Mouse (Mus musculus) urinary bladder, postnatal 25 days (tissue): Measurements from ENCODE around the gene Tnfrsf9.

Source experiments
- DNase-seq: peaks from one replicate; pipeline ENCODE4 v3.0.0; 2022; ENCODE audit warnings: low spot score

Tnfrsf9 gene

GRCm38 (mm10) chr4:150927789-150928188 lies 13.4 kb downstream of the Tnfrsf9 start:
- no peak for DNase-seq

GRCm38 (mm10) chr4:150933503-150933902 lies 19.1 kb downstream of the Tnfrsf9 start:
- DNase-seq = no peak

GRCm38 (mm10) chr4:150937293-150938062 lies 23.1 kb downstream of the Tnfrsf9 start:
- DNase-seq = peak; percentile 25

GRCm38 (mm10) chr4:150938063-150938452 lies 23.7 kb downstream of the Tnfrsf9 start:
- DNase-seq = no peak

- no peak for DNase-seq
Measured at GRCm38 (mm10) chr4:150939991-150940651, 25.8 kb downstream of the Tnfrsf9 start.

GRCm38 (mm10) chr4:150944707-150945106 lies 30.3 kb downstream of the Tnfrsf9 start:
- DNase-seq = no peak

GRCm38 (mm10) chr4:150950972-150951371 lies 36.6 kb downstream of the Tnfrsf9 start:
- no peak for DNase-seq

- no peak for DNase-seq
Measured at GRCm38 (mm10) chr4:150956369-150957105, 42.2 kb downstream of the Tnfrsf9 start.

GRCm38 (mm10) chr4:150957106-150957458 lies 42.7 kb downstream of the Tnfrsf9 start:
- no peak for DNase-seq

GRCm38 (mm10) chr4:150958536-150958935 lies 44.2 kb downstream of the Tnfrsf9 start:
- no peak for DNase-seq

- no peak for DNase-seq
Measured at GRCm38 (mm10) chr4:150962231-150962630, 47.9 kb downstream of the Tnfrsf9 start.

GRCm38 (mm10) chr4:150963711-150964110 lies 49.3 kb downstream of the Tnfrsf9 start:
- no peak for DNase-seq

GRCm38 (mm10) chr4:150964635-150965554 lies 50.5 kb downstream of the Tnfrsf9 start:
- peak; percentile 88 for DNase-seq

GRCm38 (mm10) chr4:150965555-150965951 lies 51.2 kb downstream of the Tnfrsf9 start:
- no peak for DNase-seq

- peak; percentile 67 for DNase-seq
Measured at GRCm38 (mm10) chr4:150966556-150966955, 52.2 kb downstream of the Tnfrsf9 start.

- no peak for DNase-seq
Measured at GRCm38 (mm10) chr4:150968956-150969355, 54.6 kb downstream of the Tnfrsf9 start.

GRCm38 (mm10) chr4:150973264-150973663 lies 58.9 kb downstream of the Tnfrsf9 start:
- no peak for DNase-seq

- DNase-seq = no peak
Measured at GRCm38 (mm10) chr4:150975145-150975544, 60.8 kb downstream of the Tnfrsf9 start.

- DNase-seq = no peak
Measured at GRCm38 (mm10) chr4:150978156-150978910, 64.0 kb downstream of the Tnfrsf9 start.

- no peak for DNase-seq
Measured at GRCm38 (mm10) chr4:150979455-150979854, 65.1 kb downstream of the Tnfrsf9 start.

- DNase-seq = no peak
Measured at GRCm38 (mm10) chr4:150980153-150980552, 65.8 kb downstream of the Tnfrsf9 start.
